Mouse (Mus musculus): Measurements from ENCODE around the gene Itfg2. TPM values are rescaled to one million over a fixed set of nuclear protein-coding genes. Genes with fewer than 3 reads are reported as not detected.

Itfg2 gene
- polyA plus RNA-seq, 2 experiments: 29.0 to 34.5 TPM

GRCm38 (mm10) chr6:128457186-128457585, 32.5 kb upstream of the Itfg2 start:
- Histone ChIP-seq H3K27me3 (ENCODE audit: control insufficient read depth, insufficient read depth, low read length) (no peaks in the 10 kb centered on the region), H3K4me2 (replicated peaks; ENCODE audit: low read depth, low read length, severe bottlenecking) (no peak overlapping the region), H3K27ac (replicated peaks; ENCODE audit: low read depth, low read length) (no peak overlapping the region), H3K9me3 (ENCODE audit: control insufficient read depth, low read length) (no peaks in the 10 kb centered on the region), H3K36me3 (ENCODE audit: control insufficient read depth, insufficient read depth, low read length) (no peaks in the 10 kb centered on the region), H3K4me3 (replicated peaks; ENCODE audit: low read length) (no peak overlapping the region), H3K4me1 (ENCODE audit: control insufficient read depth, insufficient read depth, low read length) (no peaks in the 10 kb centered on the region), H3K9ac (ENCODE audit: low read depth, low read length, severe bottlenecking) (no peak overlapping the region)
- no peak for ATAC-seq (ENCODE audit: low FRiP score, low read depth)
- no peak for TF ChIP-seq POLR2A (IDR thresholded peaks at IDR 0.05; ENCODE audit: borderline replicate concordance, extremely low read depth, insufficient read depth, insufficient read length)
- no peak for DNase-seq (ENCODE audit: low spot score)
- WGBS: 87% methylated on average over 5 of the region's 5 CpGs

GRCm38 (mm10) chr6:128455835-128456605, 31.3 kb upstream of the Itfg2 start:
- 0 out of 2 replicates have a peak overlapping the region, but pooled peaks have one; percentile 12 for H3K9ac ChIP-seq (ENCODE audit: low read depth, low read length, severe bottlenecking)
- DNase-seq (ENCODE audit: low spot score) (no peak), ATAC-seq (ENCODE audit: low FRiP score, low read depth) (no peak)
- no peak overlapping the region for H3K27ac ChIP-seq (replicated peaks; ENCODE audit: low read depth, low read length)
- H3K4me3 ChIP-seq (replicated peaks; ENCODE audit: low read length): no peak overlapping the region
- H3K4me2 ChIP-seq (replicated peaks; ENCODE audit: low read depth, low read length, severe bottlenecking): no peak overlapping the region
- no peaks in the 10 kb centered on the region for H3K27me3 ChIP-seq (ENCODE audit: control insufficient read depth, insufficient read depth, low read length)
- no peak for TF ChIP-seq POLR2A (IDR thresholded peaks at IDR 0.05; ENCODE audit: borderline replicate concordance, extremely low read depth, insufficient read depth, insufficient read length)
- no peaks in the 10 kb centered on the region for H3K9me3 ChIP-seq (ENCODE audit: control insufficient read depth, low read length)
- no peaks in the 10 kb centered on the region for H3K4me1 ChIP-seq (ENCODE audit: control insufficient read depth, insufficient read depth, low read length)
- WGBS: 70% methylated on average over 12 of the region's 12 CpGs
- no peaks in the 10 kb centered on the region for H3K36me3 ChIP-seq (ENCODE audit: control insufficient read depth, insufficient read depth, low read length)

GRCm38 (mm10) chr6:128447063-128447462, 22.3 kb upstream of the Itfg2 start:
- no peaks in the 10 kb centered on the region for H3K4me1 ChIP-seq (ENCODE audit: control insufficient read depth, insufficient read depth, low read length)
- ATAC-seq (ENCODE audit: low FRiP score, low read depth): no peak
- H3K27me3 ChIP-seq (ENCODE audit: control insufficient read depth, insufficient read depth, low read length): no peaks in the 10 kb centered on the region
- no peaks in the 10 kb centered on the region for H3K9me3 ChIP-seq (ENCODE audit: control insufficient read depth, low read length)
- no peak overlapping the region for H3K9ac ChIP-seq (ENCODE audit: low read depth, low read length, severe bottlenecking)
- DNase-seq (ENCODE audit: low spot score): no peak
- WGBS: 98% methylated on average over 5 of the region's 5 CpGs
- no peak overlapping the region for H3K4me3 ChIP-seq (replicated peaks; ENCODE audit: low read length)
- 0 out of 2 replicates have a peak, but pooled peaks cover 6% of the 10 kb centered on the region for H3K36me3 ChIP-seq (ENCODE audit: control insufficient read depth, insufficient read depth, low read length)
- no peak for TF ChIP-seq POLR2A (IDR thresholded peaks at IDR 0.05; ENCODE audit: borderline replicate concordance, extremely low read depth, insufficient read depth, insufficient read length)
- no peak overlapping the region for H3K27ac ChIP-seq (replicated peaks; ENCODE audit: low read depth, low read length)
- no peak overlapping the region for H3K4me2 ChIP-seq (replicated peaks; ENCODE audit: low read depth, low read length, severe bottlenecking)

GRCm38 (mm10) chr6:128445761-128446535, 21.2 kb upstream of the Itfg2 start:
- no peak overlapping the region for H3K9ac ChIP-seq (ENCODE audit: low read depth, low read length, severe bottlenecking)
- peak; percentile 61; the same call in 1 of the 2 replicates for ATAC-seq (ENCODE audit: low FRiP score, low read depth)
- no peak for TF ChIP-seq POLR2A (IDR thresholded peaks at IDR 0.05; ENCODE audit: borderline replicate concordance, extremely low read depth, insufficient read depth, insufficient read length)

GRCm38 (mm10) chr6:128440238-128440637, 15.5 kb upstream of the Itfg2 start:
- H3K9ac ChIP-seq (ENCODE audit: low read depth, low read length, severe bottlenecking): no peak overlapping the region
- ATAC-seq (ENCODE audit: low FRiP score, low read depth): no peak
- peaks cover 18% of the 10 kb centered on the region for H3K36me3 ChIP-seq (ENCODE audit: control insufficient read depth, insufficient read depth, low read length)
- no peak overlapping the region for H3K4me3 ChIP-seq (replicated peaks; ENCODE audit: low read length)
- 94% methylated on average over 2 of the region's 2 CpGs for WGBS
- H3K4me1 ChIP-seq (ENCODE audit: control insufficient read depth, insufficient read depth, low read length): peaks cover 15% of the 10 kb centered on the region
- TF ChIP-seq POLR2A (IDR thresholded peaks at IDR 0.05; ENCODE audit: borderline replicate concordance, extremely low read depth, insufficient read depth, insufficient read length): no peak
- no peaks in the 10 kb centered on the region for H3K27me3 ChIP-seq (ENCODE audit: control insufficient read depth, insufficient read depth, low read length)
- no peaks in the 10 kb centered on the region for H3K9me3 ChIP-seq (ENCODE audit: control insufficient read depth, low read length)
- no peak for DNase-seq (ENCODE audit: low spot score)
- no peak overlapping the region for H3K4me2 ChIP-seq (replicated peaks; ENCODE audit: low read depth, low read length, severe bottlenecking)
- H3K27ac ChIP-seq (replicated peaks; ENCODE audit: low read depth, low read length): no peak overlapping the region

More at GRCm38 (mm10) chr6:128445761-128446535, 21.2 kb upstream of the Itfg2 start:
- no peak overlapping the region for H3K4me3 ChIP-seq (replicated peaks; ENCODE audit: low read length)
- DNase-seq (ENCODE audit: low spot score): peak; percentile 39
- H3K9me3 ChIP-seq (ENCODE audit: control insufficient read depth, low read length): no peaks in the 10 kb centered on the region
- H3K4me2 ChIP-seq (replicated peaks; ENCODE audit: low read depth, low read length, severe bottlenecking): no peak overlapping the region; the same call in 1 of the 2 replicates
- H3K27ac ChIP-seq (replicated peaks; ENCODE audit: low read depth, low read length): no peak overlapping the region
- H3K36me3 ChIP-seq (ENCODE audit: control insufficient read depth, insufficient read depth, low read length): 0 out of 2 replicates have a peak, but pooled peaks cover 6% of the 10 kb centered on the region
- 13% methylated on average over 14 of the region's 14 CpGs for WGBS
- H3K4me1 ChIP-seq (ENCODE audit: control insufficient read depth, insufficient read depth, low read length): no peaks in the 10 kb centered on the region
- no peaks in the 10 kb centered on the region for H3K27me3 ChIP-seq (ENCODE audit: control insufficient read depth, insufficient read depth, low read length)
